Mouse (Mus musculus) Muller cell, postnatal 12 days (primary cell): ENCODE data around the gene Praf2.
"Not testable (repeated sequence)": the region's sequence is repeated elsewhere in the genome, so short reads cannot be mapped to it uniquely, and the experiment has no call there.

Source experiments
- DNase-seq: peaks from one replicate; pipeline ENCODE4 v3.0.0-alpha.2; 2015; ENCODE audit errors: inconsistent ontology term

Praf2 gene

GRCm38 (mm10) chrX:7728215-7728921, at the start of gene Praf2:
Gene Praf2, plus strand, starts transcription at chrX:7728439.
- peak; percentile 75 for DNase-seq

- no peak for DNase-seq
Measured at GRCm38 (mm10) chrX:7678986-7679385, 49.3 kb upstream of the Praf2 start.

GRCm38 (mm10) chrX:7679405-7680056, 48.7 kb upstream of the Praf2 start:
- DNase-seq: peak; percentile 91

GRCm38 (mm10) chrX:7680057-7680412, 48.2 kb upstream of the Praf2 start:
- no peak for DNase-seq

GRCm38 (mm10) chrX:7680864-7681263, 47.4 kb upstream of the Praf2 start, which contains the start of gene Magix:
Gene Magix, minus strand, starts transcription at chrX:7681251.
- DNase-seq: no peak

GRCm38 (mm10) chrX:7688321-7688720, 39.9 kb upstream of the Praf2 start:
- DNase-seq: no peak

- DNase-seq: no peak
Measured at GRCm38 (mm10) chrX:7690486-7690885, 37.8 kb upstream of the Praf2 start.

GRCm38 (mm10) chrX:7692862-7693261, 35.4 kb upstream of the Praf2 start:
- no peak for DNase-seq

- DNase-seq: no peak
Measured at GRCm38 (mm10) chrX:7696520-7696919, 31.7 kb upstream of the Praf2 start.

GRCm38 (mm10) chrX:7696954-7697381, 31.3 kb upstream of the Praf2 start, which contains the start of gene Gpkow:
Gene Gpkow, plus strand, starts transcription at chrX:7697131.
- DNase-seq: peak; percentile 84

GRCm38 (mm10) chrX:7713764-7714134, 14.5 kb upstream of the Praf2 start:
- DNase-seq: not testable (repeated sequence)

GRCm38 (mm10) chrX:7714135-7714899, 13.9 kb upstream of the Praf2 start, which contains the start of gene Wdr45:
Gene Wdr45, plus strand, starts transcription at chrX:7714333.
- DNase-seq: peak; percentile 93

GRCm38 (mm10) chrX:7716058-7716457, 12.2 kb upstream of the Praf2 start:
- not testable (repeated sequence) for DNase-seq

GRCm38 (mm10) chrX:7721514-7722281, 6.5 kb upstream of the Praf2 start, which contains the start of gene Gm45208:
Gene Gm45208, plus strand, starts transcription at chrX:7722245.
- peak; percentile 82 for DNase-seq

GRCm38 (mm10) chrX:7722282-7722611, 6.0 kb upstream of the Praf2 start:
- no peak for DNase-seq

- DNase-seq: no peak
Measured at GRCm38 (mm10) chrX:7722691-7723090, 5.5 kb upstream of the Praf2 start.

- no peak for DNase-seq
Measured at GRCm38 (mm10) chrX:7724135-7724534, 4.1 kb upstream of the Praf2 start.

GRCm38 (mm10) chrX:7725841-7726240, 2.4 kb upstream of the Praf2 start:
- no peak for DNase-seq

- no peak for DNase-seq
Measured at GRCm38 (mm10) chrX:7727176-7727575, 1.1 kb upstream of the Praf2 start.

GRCm38 (mm10) chrX:7728922-7729265, 655 bp downstream of the Praf2 start:
- DNase-seq: no peak

GRCm38 (mm10) chrX:7733571-7734156, 5.4 kb downstream of the Praf2 start:
- DNase-seq: peak; percentile 56
